Mouse (Mus musculus) urinary bladder, postnatal 0 days (tissue): ENCODE data around the gene Rnf183. TPM values are rescaled to one million over a fixed set of nuclear protein-coding genes. Genes with fewer than 3 reads are reported as not detected.

Source experiments
- polyA plus RNA-seq: library from polyadenylated mRNA; unstranded; fragments of >200 nt; fragmentation: Nextera tagmentation; extraction: Ambion mirVana; gene quantifications from 2 replicates; pipeline ENCODE4 v1.2.1, GENCODE M21; 2015

Rnf183 gene
- not detected in 2 replicates for polyA plus RNA-seq

DNA sequence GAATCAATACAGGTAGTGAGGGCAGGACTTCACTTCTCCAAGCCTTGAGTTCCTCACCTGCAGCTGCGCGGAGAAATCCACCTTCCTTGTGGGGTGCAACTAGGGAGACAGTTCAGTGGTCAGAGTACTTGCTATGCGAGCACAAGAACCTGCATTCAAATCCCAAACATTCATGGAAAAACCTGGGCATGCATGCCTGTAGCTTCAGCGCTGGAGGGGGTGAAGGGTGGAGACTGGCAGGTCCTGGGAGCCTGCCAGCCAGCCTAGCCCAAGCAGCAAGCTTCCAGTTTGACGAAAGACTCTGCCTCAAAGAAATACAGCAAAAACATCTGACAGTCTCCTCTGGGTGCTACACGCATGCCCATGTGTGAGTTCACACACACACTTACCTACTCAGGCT is at the start of gene Rnf183:
Gene Rnf183 (minus strand): TSS at position 172 of the 400 bp plus-strand sequence.

GRCm38 (mm10) chr4:62479937-62480708 is 45.1 kb upstream of the Rnf183 start, which contains the start of gene Bspry:
TSS of gene Bspry (plus strand) at chr4:62480053.

DNA sequence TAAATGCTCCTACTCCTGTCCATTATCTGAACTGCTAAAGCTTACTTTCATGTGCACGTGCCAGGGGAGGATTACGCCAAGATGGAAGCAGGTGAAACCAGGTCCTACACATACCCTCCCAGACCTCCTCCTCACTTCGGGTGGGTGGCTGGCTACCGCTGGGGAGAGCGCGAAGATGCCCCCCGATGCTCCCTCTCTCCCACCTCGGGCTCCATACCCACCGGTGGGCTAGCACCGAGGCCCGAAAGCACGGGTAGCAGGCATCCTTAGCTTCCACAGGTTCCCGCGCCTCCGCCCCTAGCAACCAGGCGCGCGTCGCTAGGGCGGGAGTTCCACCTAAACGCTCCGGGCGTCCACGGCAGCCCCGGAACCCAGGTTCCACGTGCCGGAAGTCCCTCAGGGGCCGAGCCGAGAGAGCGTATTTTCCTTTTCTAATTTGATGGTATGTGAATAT is 35.6 kb upstream of the Rnf183 start, which contains the start of gene Wdr31:
Gene Wdr31 (minus strand): TSS at position 299 of the 454 bp plus-strand sequence.

GRCm38 (mm10) chr4:62408601-62409282 is 26.3 kb downstream of the Rnf183 start, which contains the start of the genes Cdc26 and Prpf4:
TSS of gene Cdc26 (minus strand) at chr4:62408642.
TSS of gene Prpf4 (plus strand) at chr4:62408797.

Other genes with a start within 250 kb of the Rnf183 start
- gene Zfp37, start 204.2 kb downstream of the Rnf183 start, polyA plus RNA-seq: 6.3 and 6.6 TPM in 2 replicates
- 18.9 and 23.9 TPM in 2 replicates for gene Slc31a2, start 172.7 kb downstream of the Rnf183 start, polyA plus RNA-seq
- 16.1 and 19.1 TPM in 2 replicates for gene Fkbp15, start 74.7 kb downstream of the Rnf183 start, polyA plus RNA-seq
- gene Slc31a1, start 74.5 kb downstream of the Rnf183 start, polyA plus RNA-seq: 23.5 and 27.8 TPM in 2 replicates
- 80.3 and 86.8 TPM in 2 replicates for gene Cdc26, start 26.6 kb downstream of the Rnf183 start, polyA plus RNA-seq
- 7.8 and 8.0 TPM in 2 replicates for gene Prpf4, start 26.5 kb downstream of the Rnf183 start, polyA plus RNA-seq
- 2.6 and 3.5 TPM in 2 replicates for gene Wdr31, start 35.6 kb upstream of the Rnf183 start, polyA plus RNA-seq
- gene Bspry, start 44.8 kb upstream of the Rnf183 start, polyA plus RNA-seq: 7.5 and 8.6 TPM in 2 replicates
- 11.5 and 15.8 TPM in 2 replicates for gene Hdhd3, start 68.2 kb upstream of the Rnf183 start, polyA plus RNA-seq
- 56.3 and 60.7 TPM in 2 replicates for gene Alad, start 84.7 kb upstream of the Rnf183 start, polyA plus RNA-seq
- 37.5 and 39.9 TPM in 2 replicates for gene Pole3, start 89.8 kb upstream of the Rnf183 start, polyA plus RNA-seq
- 0.16 and 0.40 TPM in 2 replicates for gene 4933430I17Rik, start 90.1 kb upstream of the Rnf183 start, polyA plus RNA-seq
- gene Rgs3, start 124.6 kb upstream of the Rnf183 start, polyA plus RNA-seq: 25.3 and 28.9 TPM in 2 replicates